ENCODE assay signal across 29 mouse cellular contexts in genomic region chr14:22441859-22442447, GRCm38 (mm10).
DNase-seq lines count a peak whose midpoint lies in the region; ATAC-seq and TF ChIP-seq lines count a peak whose summit lies in the region.
"Had no signal": no experiment of that assay in that cellular context is flagged by ENCODE, and none has a peak within 500 bp of the region (broad histone marks: within the 10 kb centered on the region; RNA-seq: fewer than 3 reads in every experiment).

No protein-coding gene starts in this region.

- no peak for TF ChIP-seq CTCF in kidney, adult 2 months (conservative IDR thresholded peaks at IDR 0.05; ENCODE audit: insufficient read depth, insufficient read length, low read depth, low read length)

- H3K27ac ChIP-seq in forebrain, embryonic 14.5 days (ENCODE audit: low read depth, low read length) = no peak overlapping the region; the same call in 1 of the 2 replicates
- no peak overlapping the region for H3K27ac ChIP-seq in forebrain, embryonic 10.5 days
- no peak overlapping the region for H3K27ac ChIP-seq in kidney, adult 2 months (ENCODE audit: insufficient read depth, low read depth, low read length)
- peak overlapping the region; percentile 76 for H3K27ac ChIP-seq in limb, embryonic 12.5 days
- H3K27ac ChIP-seq: heart, adult 2 months; liver, embryonic 13.5 days; midbrain, embryonic 12.5 days had no signal

- no peak overlapping the region for H3K4me2 ChIP-seq in forebrain, embryonic 14.5 days (ENCODE audit: low read length)
- no peak overlapping the region for H3K4me2 ChIP-seq in limb, embryonic 12.5 days
- H3K4me2 ChIP-seq: heart, embryonic 12.5 days; hindbrain, embryonic 13.5 days; limb, embryonic 15.5 days; liver, embryonic 13.5 days; midbrain, embryonic 12.5 days had no signal

- WGBS in forebrain, embryonic 14.5 days = 7% methylated on average over 5 of the region's 5 CpGs
- 53% methylated on average over 5 of the region's 5 CpGs for WGBS in forebrain, embryonic 10.5 days
- 76% methylated on average over 5 of the region's 5 CpGs for WGBS in kidney, adult 2 months
- WGBS in limb, embryonic 12.5 days = 14% methylated on average over 5 of the region's 5 CpGs

- intact Hi-C loops in left cerebral cortex, postnatal 10 days (cut with DNase I) = no loop called here

- H3K9ac ChIP-seq in forebrain, embryonic 14.5 days (ENCODE audit: low read length) = no peak overlapping the region
- H3K9ac ChIP-seq in limb, embryonic 12.5 days (replicated peaks) = no peak overlapping the region
- H3K9ac ChIP-seq: heart, embryonic 12.5 days; hindbrain, embryonic 13.5 days; limb, embryonic 15.5 days; liver, embryonic 13.5 days; midbrain, embryonic 12.5 days; neural tube, embryonic 12.5 days had no signal

- H3K36me3 ChIP-seq in forebrain, embryonic 14.5 days (ENCODE audit: control insufficient read depth, insufficient read depth, low read length) = no peaks in the 10 kb centered on the region
- H3K36me3 ChIP-seq in forebrain, embryonic 10.5 days (replicated peaks) = no peaks in the 10 kb centered on the region
- H3K36me3 ChIP-seq in kidney, adult 2 months (ENCODE audit: control insufficient read depth, insufficient read depth, low read length) = no peaks in the 10 kb centered on the region
- H3K36me3 ChIP-seq in limb, embryonic 12.5 days = no peaks in the 10 kb centered on the region
- H3K36me3 ChIP-seq: heart, embryonic 12.5 days; hindbrain, embryonic 13.5 days; limb, embryonic 15.5 days; liver, embryonic 13.5 days; midbrain, embryonic 12.5 days; neural tube, embryonic 12.5 days had no signal

- DNase-seq in forebrain, embryonic 14.5 days (ENCODE audit: low spot score) = peak; percentile 47
- DNase-seq in forebrain, embryonic 10.5 days (ENCODE audit: extremely low spot score, low spot score) = no peak
- peak; percentile 9 for DNase-seq in kidney, adult 2 months
- DNase-seq in kidney, postnatal 4 days = no peak
- no peak for DNase-seq in left cerebral cortex, postnatal 10 days (ENCODE audit: extremely low spot score in 1 of 2, low spot score in 2 of 2)
- DNase-seq in testis, postnatal 10 days (ENCODE audit: low spot score) = no peak
- DNase-seq: adrenal gland, postnatal 14 days; cerebellum, adult 18-20 months; gastrocnemius, postnatal 36 days; heart, adult 2 months; heart, postnatal 4 days; kidney, adult 18-20 months; layer of hippocampus, adult 9-11 months; liver, embryonic 13.5 days; lung, adult 18-20 months; lung, postnatal 4 days; right cerebral cortex, adult 18-20 months; thymus, postnatal 4 days had no signal

- ATAC-seq in forebrain, embryonic 14.5 days = peak; percentile 32; the same call in 1 of the 2 replicates
- ATAC-seq in limb, embryonic 12.5 days (ENCODE audit: insufficient number of reproducible peaks, insufficient read depth, low FRiP score, low TSS enrichment, low read depth) = peak; percentile 72
- ATAC-seq: CD4-positive, CD25-positive, alpha-beta regulatory T cell, adult 4 months; inflammation-experienced regulatory T-cells, adult 6 months; lung, postnatal 0 days had no signal

- H3K27me3 ChIP-seq in forebrain, embryonic 14.5 days (replicated peaks; ENCODE audit: control insufficient read depth, insufficient read depth, low read length) = peaks cover 16% of the 10 kb centered on the region
- H3K27me3 ChIP-seq in forebrain, embryonic 10.5 days (ENCODE audit: poor library complexity, severe bottlenecking) = peaks cover 90% of the 10 kb centered on the region
- no peaks in the 10 kb centered on the region for H3K27me3 ChIP-seq in kidney, adult 2 months (replicated peaks; ENCODE audit: control insufficient read depth, insufficient read depth, low read length)
- peaks cover 37% of the 10 kb centered on the region for H3K27me3 ChIP-seq in limb, embryonic 12.5 days
- H3K27me3 ChIP-seq: liver, embryonic 13.5 days; megakaryocyte, embryonic 14.5 days; neural tube, embryonic 12.5 days had no signal

- H3K9me3 ChIP-seq in forebrain, embryonic 14.5 days (replicated peaks; ENCODE audit: control insufficient read depth, low read length) = no peaks in the 10 kb centered on the region
- H3K9me3 ChIP-seq in forebrain, embryonic 10.5 days = no peaks in the 10 kb centered on the region
- H3K9me3 ChIP-seq in limb, embryonic 12.5 days = no peaks in the 10 kb centered on the region
- H3K9me3 ChIP-seq: heart, embryonic 12.5 days; hindbrain, embryonic 13.5 days; limb, embryonic 15.5 days; liver, embryonic 13.5 days; megakaryocyte, embryonic 14.5 days; midbrain, embryonic 12.5 days; neural tube, embryonic 12.5 days had no signal

- H3K4me3 ChIP-seq in forebrain, embryonic 14.5 days (ENCODE audit: low read depth, low read length) = no peak overlapping the region
- H3K4me3 ChIP-seq in forebrain, embryonic 10.5 days = no peak overlapping the region
- H3K4me3 ChIP-seq in kidney, adult 2 months (ENCODE audit: insufficient read depth, low read depth, low read length) = no peak overlapping the region
- no peak overlapping the region for H3K4me3 ChIP-seq in limb, embryonic 12.5 days (replicated peaks)
- H3K4me3 ChIP-seq: heart, adult 2 months; heart, embryonic 12.5 days; hindbrain, embryonic 13.5 days; limb, embryonic 15.5 days; liver, embryonic 13.5 days; megakaryocyte, embryonic 14.5 days; midbrain, embryonic 12.5 days; myocyte; neural tube, embryonic 12.5 days had no signal

- peaks cover 16% of the 10 kb centered on the region for H3K4me1 ChIP-seq in forebrain, embryonic 14.5 days (ENCODE audit: control insufficient read depth, insufficient read depth, low read length)
- peaks cover 40% of the 10 kb centered on the region for H3K4me1 ChIP-seq in forebrain, embryonic 10.5 days
- 0 out of 2 replicates have a peak, but pooled peaks cover 2% of the 10 kb centered on the region for H3K4me1 ChIP-seq in kidney, adult 2 months (ENCODE audit: control insufficient read depth, insufficient read depth, low read length)
- H3K4me1 ChIP-seq in limb, embryonic 12.5 days (replicated peaks) = peaks cover 53% of the 10 kb centered on the region
- H3K4me1 ChIP-seq: liver, embryonic 13.5 days; megakaryocyte, embryonic 14.5 days had no signal

- no peak for TF ChIP-seq POLR2A in kidney, adult 2 months (IDR thresholded peaks at IDR 0.05; ENCODE audit: low read depth, low read length)

Comparison
In these comparisons a context has a peak if more than half of its experiments do, and no peak if none do; other contexts are left out.
1. DNase-seq: peak in forebrain, embryonic 14.5 days (single experiment) and kidney, adult 2 months (single experiment); none in forebrain, embryonic 10.5 days (single experiment), kidney, postnatal 4 days (0 of 2), left cerebral cortex, postnatal 10 days (0 of 2) and testis, postnatal 10 days (single experiment).